ENCODE assay signal across 8 mouse cellular contexts in the genomic region with DNA sequence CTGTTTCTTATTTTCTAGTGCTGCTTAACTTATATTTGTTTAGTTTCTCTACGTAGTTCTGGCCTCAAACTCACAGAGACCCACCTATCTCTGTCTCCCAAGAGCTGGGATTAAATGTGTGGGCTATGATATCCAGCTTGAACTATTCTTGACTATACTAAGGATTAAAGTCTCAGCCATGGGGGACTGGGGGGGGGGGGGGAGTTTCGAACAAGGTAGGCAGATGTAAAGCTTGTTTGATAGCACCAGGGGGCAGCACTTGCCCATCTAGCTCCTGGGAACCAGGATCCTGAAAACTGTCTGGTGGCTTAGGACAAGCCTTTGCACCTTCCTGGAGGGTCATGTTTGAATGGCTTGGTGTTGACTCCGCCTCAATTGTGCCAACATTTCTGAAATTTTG. TPM values are rescaled to one million over a fixed set of nuclear protein-coding genes. Genes with fewer than 3 reads are reported as not detected.
DNase-seq lines count a peak whose midpoint lies in the region; ATAC-seq lines count a peak whose summit lies in the region.

No protein-coding gene starts in this region.

- peak overlapping the region; percentile 82 for H3K4me3 ChIP-seq in heart, embryonic 16.5 days (ENCODE audit: low read length)

- ATAC-seq in heart, embryonic 16.5 days (replicated peaks; ENCODE audit: extremely low read depth, insufficient read depth, low FRiP score) = 0 out of 2 replicates have a peak, but pooled peaks have one; percentile 15

- no peak overlapping the region; the same call in 1 of the 2 replicates for H3K27ac ChIP-seq in heart, embryonic 16.5 days (ENCODE audit: low read length)

- no peaks in the 10 kb centered on the region for H3K27me3 ChIP-seq in heart, embryonic 16.5 days (ENCODE audit: control insufficient read depth, insufficient read depth, low read length)
- no peaks in the 10 kb centered on the region for H3K27me3 ChIP-seq in splenic B cell, adult 2 months (ENCODE audit: control insufficient read depth, insufficient read depth, low read length, poor library complexity, severe bottlenecking)

- WGBS in heart, embryonic 16.5 days = 7% methylated on average over 3 of the region's 3 CpGs

- DNase-seq in frontal cortex, postnatal 36 days (ENCODE audit: low spot score in 2 of 2) = peak; percentile 54 to 65
- no peak for DNase-seq in frontal cortex, postnatal 14 days (ENCODE audit: low spot score in 2 of 2)
- DNase-seq in R1 (ENCODE audit: low read depth, low spot score) = peak; percentile 77
- DNase-seq in embryo, embryonic 11.5 days (ENCODE audit: low read depth, low spot score) = peak; percentile 75
- peak; percentile 81 to 84 for DNase-seq in kidney, postnatal 36 days
- peak; percentile 86 for DNase-seq in mesoderm, embryonic 11.5 days (ENCODE audit: low read depth, low spot score)
- DNase-seq in splenic B cell, adult 2 months (ENCODE audit: low read depth, low spot score) = peak; percentile 81

- H3K9ac ChIP-seq in heart, embryonic 16.5 days (ENCODE audit: low read length) = peak overlapping the region; percentile 90

- H3K4me1 ChIP-seq in heart, embryonic 16.5 days (ENCODE audit: control insufficient read depth, insufficient read depth, low read length) = peaks cover 20% of the 10 kb centered on the region; the same call in 1 of the 2 replicates

- H3K4me2 ChIP-seq in heart, embryonic 16.5 days (ENCODE audit: low read depth, low read length) = peak overlapping the region; percentile 99

- peaks cover 8% of the 10 kb centered on the region; the same call in 1 of the 2 replicates for H3K36me3 ChIP-seq in heart, embryonic 16.5 days (ENCODE audit: control insufficient read depth, insufficient read depth)
- peaks cover 2% of the 10 kb centered on the region; the same call in 1 of the 2 replicates for H3K36me3 ChIP-seq in splenic B cell, adult 2 months (ENCODE audit: control insufficient read depth, insufficient read depth, low read length, poor library complexity, severe bottlenecking)

- no peaks in the 10 kb centered on the region for H3K9me3 ChIP-seq in heart, embryonic 16.5 days (replicated peaks; ENCODE audit: control insufficient read depth, low read length)

RNA-seq across cellular contexts. Expression of a gene that starts 1.1 kb away (rescaled TPM):
- polyA plus RNA-seq in heart, embryonic 16.5 days (2015; fragmentation: Nextera tagmentation; extraction: Ambion mirVana) = 54.5 and 57.0 TPM in 2 replicates

RNA-seq across cellular contexts. Expression of a gene that starts 12.4 kb away (rescaled TPM):
- polyA plus RNA-seq in heart, embryonic 16.5 days (2015; fragmentation: Nextera tagmentation; extraction: Ambion mirVana) = 31.3 and 34.7 TPM in 2 replicates

RNA-seq across cellular contexts. Expression of a gene that starts 15.3 kb away (rescaled TPM):
- polyA plus RNA-seq in heart, embryonic 16.5 days (2015; fragmentation: Nextera tagmentation; extraction: Ambion mirVana) = 0.44 and 0.53 TPM in 2 replicates

RNA-seq across cellular contexts. Expression of a gene that starts 42.6 kb away (rescaled TPM):
- 1.9 and 2.4 TPM in 2 replicates for polyA plus RNA-seq in heart, embryonic 16.5 days (2015; fragmentation: Nextera tagmentation; extraction: Ambion mirVana)

RNA-seq across cellular contexts. Expression of a gene that starts 46.5 kb away (rescaled TPM):
- 21.6 and 26.0 TPM in 2 replicates for polyA plus RNA-seq in heart, embryonic 16.5 days (2015; fragmentation: Nextera tagmentation; extraction: Ambion mirVana)

Comparison
In these comparisons a context has a peak if more than half of its experiments do, and no peak if none do; other contexts are left out.
1. DNase-seq: peak in frontal cortex, postnatal 36 days (2 of 2), R1 (single experiment), embryo, embryonic 11.5 days (single experiment), kidney, postnatal 36 days (2 of 2), mesoderm, embryonic 11.5 days (single experiment) and splenic B cell, adult 2 months (single experiment); none in frontal cortex, postnatal 14 days (0 of 2).